Mouse (Mus musculus) macrophage (primary cell): ENCODE measurements around the gene Sephs2. TPM values are rescaled to one million over a fixed set of nuclear protein-coding genes. Genes with fewer than 3 reads are reported as not detected.
"Not testable (repeated sequence)": the region's sequence is repeated elsewhere in the genome, so short reads cannot be mapped to it uniquely, and the experiment has no call there.

Experiments
- H3K27ac ChIP-seq: fragments of 350-480 bp; formaldehyde crosslinking; 2 replicates; pipeline ENCODE4 v1.9.0; 2021
- H3K36me3 ChIP-seq: fragments of 350-480 bp; formaldehyde crosslinking; 2 replicates; pipeline ENCODE4 v1.9.0; 2021; ENCODE audit errors: inconsistent target
- H3K4me3 ChIP-seq: fragments of 350-480 bp; formaldehyde crosslinking; 2 replicates; pipeline ENCODE4 v1.9.0; 2021; ENCODE audit errors: inconsistent target
- H3K79me2 ChIP-seq: fragments of 350-480 bp; formaldehyde crosslinking; 2 replicates; pipeline ENCODE4 v1.9.0; 2021; ENCODE audit errors: inconsistent target
- WGBS: methylation state at CpG from one replicate; pipeline ENCODE4 v1.1.7; 2026; ENCODE audit warnings: inconsistent platforms; ENCODE audit not compliant: missing documents; 5-methylcytosine and 5-hydroxymethylcytosine counted together
- polyA plus RNA-seq: library from polyadenylated mRNA; stranded (reverse); fragments of 250-400 nt; gene quantifications from 3 replicates; pipeline ENCODE4 v1.2.4, GENCODE M21; 2018; ENCODE audit warnings: inconsistent platforms

Sephs2 gene
- polyA plus RNA-seq, 1 experiment from 2014 or later, result 19.7 TPM

- 54% methylated on average over 4 of the region's 5 CpGs for WGBS
- H3K79me2 ChIP-seq, result no peaks in the 10 kb centered on the region
- H3K4me3 ChIP-seq, result no peak overlapping the region
- no peaks in the 10 kb centered on the region for H3K36me3 ChIP-seq
- peak overlapping the region; percentile 8; the same call in 1 of the 2 replicates for H3K27ac ChIP-seq
These were observed 17.3 kb downstream of the Sephs2 start for GRCm38 (mm10) chr7:127256518-127256917.

DNA sequence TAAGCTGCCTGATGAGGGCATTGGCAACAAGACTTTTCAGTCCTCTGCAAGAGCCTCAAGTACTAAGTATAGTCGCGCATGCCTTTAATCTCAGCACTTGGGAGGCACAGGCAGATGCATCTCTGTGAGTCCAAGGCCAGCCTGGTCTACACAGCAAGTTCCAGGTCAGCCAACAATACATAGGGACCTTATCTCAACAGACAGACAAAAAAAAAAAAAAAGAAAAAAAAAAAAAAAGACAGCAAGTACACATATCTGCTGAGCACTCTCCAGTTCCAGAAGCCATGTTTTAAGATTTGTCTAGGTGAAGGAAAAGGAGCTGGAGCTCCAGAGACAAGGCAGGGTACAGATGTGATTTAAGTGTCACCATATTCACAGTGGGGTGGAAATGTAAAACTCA, 17.9 kb downstream of the Sephs2 start:
- no peaks in the 10 kb centered on the region for H3K36me3 ChIP-seq
- no peak overlapping the region for H3K4me3 ChIP-seq
- no peaks in the 10 kb centered on the region for H3K79me2 ChIP-seq
- no peak overlapping the region for H3K27ac ChIP-seq
- 96% methylated on average over 2 of the region's 2 CpGs for WGBS

GRCm38 (mm10) chr7:127255008-127255407, 18.8 kb downstream of the Sephs2 start:
- 21% methylated on average over 4 of the region's 4 CpGs for WGBS
- no peaks in the 10 kb centered on the region for H3K79me2 ChIP-seq
- no peak overlapping the region for H3K27ac ChIP-seq
- no peak overlapping the region for H3K4me3 ChIP-seq
- H3K36me3 ChIP-seq, result no peaks in the 10 kb centered on the region

GRCm38 (mm10) chr7:127253821-127254769, 19.8 kb downstream of the Sephs2 start:
- Histone ChIP-seq H3K36me3 (no peaks in the 10 kb centered on the region), H3K4me3 (peak overlapping the region; percentile 15; the same call in 1 of the 2 replicates), H3K79me2 (no peaks in the 10 kb centered on the region), H3K27ac (no peak overlapping the region; the same call in 1 of the 2 replicates)
- WGBS, result under 1% methylated on average over 115 of the region's 136 CpGs

GRCm38 (mm10) chr7:127253341-127253740, 20.5 kb downstream of the Sephs2 start:
- WGBS, result 80% methylated on average over 6 of the region's 6 CpGs
- no peak overlapping the region for H3K27ac ChIP-seq

GRCm38 (mm10) chr7:127252414-127252813, 21.4 kb downstream of the Sephs2 start:
- WGBS, result 51% methylated on average over 2 of the region's 2 CpGs
- Histone ChIP-seq H3K36me3 (no peaks in the 10 kb centered on the region), H3K4me3 (no peak overlapping the region), H3K79me2 (no peaks in the 10 kb centered on the region), H3K27ac (no peak overlapping the region)

More at GRCm38 (mm10) chr7:127253341-127253740, 20.5 kb downstream of the Sephs2 start:
- Histone ChIP-seq H3K79me2 (no peaks in the 10 kb centered on the region), H3K4me3 (no peak overlapping the region), H3K36me3 (no peaks in the 10 kb centered on the region)

DNA sequence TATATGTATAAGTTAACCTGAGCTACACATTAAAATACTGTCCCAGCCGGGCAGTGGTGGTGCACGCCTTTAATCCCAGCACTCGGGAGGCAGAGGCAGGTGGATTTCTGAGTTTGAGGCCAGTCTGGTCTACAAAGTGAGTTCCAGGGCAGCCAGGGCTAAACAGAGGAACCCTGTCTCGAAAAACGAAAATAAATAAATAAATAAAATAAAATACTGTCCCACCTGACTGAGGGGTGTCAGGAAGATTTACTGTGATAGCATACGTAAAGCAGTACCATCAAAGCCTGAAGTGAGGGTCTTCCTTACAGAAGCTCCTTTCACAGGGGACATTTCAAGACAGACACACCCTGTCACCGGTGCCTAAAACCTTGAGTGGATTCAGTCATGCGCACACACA, 23.3 kb downstream of the Sephs2 start:
- 93% methylated on average over 8 of the region's 8 CpGs for WGBS
- not testable (repeated sequence) for H3K79me2 ChIP-seq, H3K36me3 ChIP-seq, H3K4me3 ChIP-seq, H3K27ac ChIP-seq

GRCm38 (mm10) chr7:127244658-127245510, 29.0 kb downstream of the Sephs2 start:
- H3K27ac ChIP-seq, result peak overlapping the region; percentile 44
- H3K79me2 ChIP-seq, result peaks cover 7% of the 10 kb centered on the region; the same call in 1 of the 2 replicates
- 22% methylated on average over 23 of the region's 33 CpGs for WGBS

GRCm38 (mm10) chr7:127243870-127244657, 29.8 kb downstream of the Sephs2 start, which contains the start of gene Zfp771:
TSS of gene Zfp771 (plus strand) at chr7:127244274.
- H3K27ac ChIP-seq, result peak within 1 kb of the TSS; percentile 44
- 4% methylated on average over 55 of the region's 56 CpGs for WGBS

More at GRCm38 (mm10) chr7:127244658-127245510, 29.0 kb downstream of the Sephs2 start:
- H3K36me3 ChIP-seq, result no peaks in the 10 kb centered on the region
- peak overlapping the region; percentile 50 for H3K4me3 ChIP-seq

DNA sequence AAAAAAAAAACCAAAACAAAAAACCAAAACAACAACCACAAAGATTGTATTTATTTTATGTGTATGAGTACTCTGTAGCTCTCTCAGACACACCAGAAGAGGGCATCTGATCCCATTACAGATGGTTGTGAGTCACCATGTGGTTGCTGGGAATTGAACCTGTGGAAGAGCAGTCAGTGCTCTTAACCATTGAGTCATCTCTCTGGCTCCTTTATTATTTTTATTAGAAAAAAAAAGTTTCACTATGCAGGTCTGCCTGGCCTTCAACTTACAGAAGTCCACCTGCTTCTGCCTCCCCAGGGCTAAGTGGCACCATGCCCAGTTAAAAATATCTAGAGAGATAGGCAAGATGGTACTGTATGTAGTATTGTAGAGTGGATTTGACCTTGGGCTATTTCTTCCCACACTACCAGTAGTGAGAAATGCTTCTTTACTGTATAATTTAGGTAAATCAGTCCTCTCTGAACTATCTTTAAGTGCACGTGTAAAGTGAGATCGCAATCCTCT, 30.4 kb downstream of the Sephs2 start:
- H3K4me3 ChIP-seq, result peak overlapping the region; percentile 20; the same call in 1 of the 2 replicates
- peaks cover 7% of the 10 kb centered on the region; the same call in 1 of the 2 replicates for H3K79me2 ChIP-seq

More at GRCm38 (mm10) chr7:127243870-127244657, 29.8 kb downstream of the Sephs2 start, which contains the start of gene Zfp771:
- Histone ChIP-seq H3K79me2 (peaks cover 7% of the 10 kb centered on the region; the same call in 1 of the 2 replicates), H3K4me3 (peak within 1 kb of the TSS; percentile 50), H3K36me3 (no peaks in the 10 kb centered on the region)

DNA sequence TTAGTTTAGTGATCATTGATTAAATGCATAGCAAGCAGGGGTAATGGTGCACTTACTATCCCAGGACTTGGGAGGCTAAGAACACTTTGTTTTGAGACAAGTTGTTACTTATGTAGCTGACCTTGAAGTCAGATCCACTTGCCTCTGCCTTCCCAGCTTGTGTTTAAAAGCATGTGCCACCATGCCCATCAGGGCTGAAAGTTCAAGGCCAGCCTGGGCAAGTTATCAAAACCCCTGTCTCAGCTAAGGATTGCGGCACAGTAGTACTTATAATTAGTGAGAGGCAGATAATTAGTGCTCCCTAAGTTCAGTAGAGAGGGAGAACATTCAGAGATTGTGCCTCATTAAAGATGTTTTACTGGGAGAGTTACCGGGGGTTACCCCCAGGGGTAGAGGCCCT, 39.1 kb downstream of the Sephs2 start:
- Histone ChIP-seq H3K4me3 (no peak overlapping the region), H3K36me3 (peaks cover 20% of the 10 kb centered on the region; the same call in 1 of the 2 replicates), H3K27ac (no peak overlapping the region), H3K79me2 (peaks cover 31% of the 10 kb centered on the region)
- WGBS, result 100% methylated on average over 2 of the region's 2 CpGs

More for the DNA sequence above, 30.4 kb downstream of the Sephs2 start:
- no peak overlapping the region for H3K27ac ChIP-seq
- H3K36me3 ChIP-seq, result no peaks in the 10 kb centered on the region
- 70% methylated on average over 2 of the region's 2 CpGs for WGBS

DNA sequence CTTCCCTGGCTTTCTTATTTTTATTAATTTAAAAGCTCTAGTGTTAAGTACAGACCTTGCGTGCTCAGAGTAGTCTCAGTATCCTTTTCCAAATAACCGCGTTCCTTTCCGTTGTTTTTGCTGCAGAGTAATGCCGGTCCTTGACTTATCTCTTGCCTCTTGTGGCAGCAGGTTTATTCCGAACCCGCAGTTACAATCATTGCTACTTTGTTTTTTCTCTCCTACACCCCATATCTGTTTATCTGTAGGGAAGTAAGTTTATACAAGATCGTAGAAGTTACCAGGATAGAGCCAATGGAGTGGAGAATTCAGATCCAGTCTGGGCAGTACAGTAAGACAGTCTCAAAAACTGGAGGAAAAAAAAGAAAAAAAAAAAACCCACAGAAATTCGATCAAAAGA, 40.1 kb downstream of the Sephs2 start:
- no peak overlapping the region for H3K27ac ChIP-seq
- WGBS, result 11% methylated on average over 9 of the region's 9 CpGs
- peaks cover 31% of the 10 kb centered on the region for H3K79me2 ChIP-seq
- peak overlapping the region; percentile 83 for H3K4me3 ChIP-seq
- peaks cover 20% of the 10 kb centered on the region; the same call in 1 of the 2 replicates for H3K36me3 ChIP-seq

DNA sequence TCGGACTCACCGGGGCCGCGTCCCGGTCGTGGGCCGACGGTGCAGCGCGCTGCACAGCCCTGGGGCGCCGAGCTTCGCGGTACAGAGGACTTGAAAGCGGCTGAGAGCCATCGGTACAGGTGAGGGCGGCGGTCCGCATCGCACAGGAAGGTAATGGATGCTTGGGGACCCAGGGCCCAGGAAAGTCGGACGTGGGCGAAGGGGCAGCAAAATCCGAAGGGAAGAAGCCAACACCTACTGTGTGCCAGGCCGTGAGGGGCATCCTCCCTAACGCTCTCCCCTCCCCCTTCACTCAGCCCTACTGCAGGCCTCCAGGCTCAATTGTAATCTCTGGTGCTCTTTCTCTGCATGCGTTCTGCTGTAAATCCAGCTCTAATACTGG, 40.5 kb downstream of the Sephs2 start:
- WGBS, result 0% methylated on average over 27 of the region's 27 CpGs
- Histone ChIP-seq H3K79me2 (peaks cover 31% of the 10 kb centered on the region), H3K27ac (no peak overlapping the region), H3K4me3 (peak overlapping the region; percentile 83), H3K36me3 (peaks cover 20% of the 10 kb centered on the region; the same call in 1 of the 2 replicates)
